Mouse (Mus musculus): ENCODE measurements around the gene Gm20388. TPM values are rescaled to one million over a fixed set of nuclear protein-coding genes. Genes with fewer than 3 reads are reported as not detected.
A peak's percentile ranks its signal among the peaks of the same experiment; 100 is the strongest.

Gm20388 gene
- polyA plus RNA-seq, 1 experiment from 2014 or later, result 5.3 TPM

DNA sequence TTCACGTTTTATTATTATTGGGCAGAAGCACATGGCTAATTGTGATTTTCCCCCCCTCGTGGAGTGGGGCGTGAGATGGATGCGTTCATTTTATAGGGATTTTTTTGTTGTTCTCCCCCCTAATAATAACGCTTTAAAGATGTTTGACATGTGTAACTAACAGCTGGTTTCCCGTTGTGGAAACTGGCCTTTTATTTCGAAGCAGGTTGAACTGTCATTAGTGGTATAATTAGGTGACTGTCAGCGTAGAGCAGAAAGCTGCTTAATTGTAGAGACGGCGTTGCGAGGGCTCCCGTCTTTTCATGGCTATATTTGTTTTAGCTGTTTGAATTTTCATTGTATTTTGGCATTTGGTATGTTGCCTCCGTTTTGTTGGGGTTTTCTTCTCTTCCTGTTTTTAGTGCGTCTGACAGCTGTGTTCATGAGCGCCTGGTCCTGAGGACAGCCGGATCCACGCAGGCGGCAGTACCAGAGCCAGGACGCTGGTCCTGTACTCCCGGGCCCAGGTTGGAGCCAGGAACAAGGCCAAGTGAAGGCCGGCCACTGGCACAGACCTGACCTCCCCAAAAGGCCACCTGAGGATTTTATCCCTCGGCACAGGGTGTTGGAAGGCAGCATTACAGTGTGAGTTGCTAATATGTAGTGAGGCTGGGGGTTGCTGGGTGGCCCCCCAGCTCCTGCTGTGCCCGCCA is 595.1 kb downstream of the Gm20388 start:
- Histone ChIP-seq H3K27me3 (replicated peaks; ENCODE audit: control insufficient read depth, insufficient read depth, low read length) (no peaks in the 10 kb centered on the region), H3K4me2 (no peak overlapping the region), H3K4me3 (ENCODE audit: low read depth, low read length) (no peak overlapping the region), H3K27ac (ENCODE audit: low read depth, low read length) (no peak overlapping the region), H3K4me1 (replicated peaks; ENCODE audit: control insufficient read depth, insufficient read depth, low read length) (peaks cover 91% of the 10 kb centered on the region), H3K36me3 (ENCODE audit: control insufficient read depth, insufficient read depth, low read length) (no peaks in the 10 kb centered on the region), H3K9me3 (ENCODE audit: control insufficient read depth, low read length) (no peaks in the 10 kb centered on the region), H3K9ac (ENCODE audit: low read depth, low read length) (no peak overlapping the region)
- DNase-seq (ENCODE audit: low spot score) (no peak), ATAC-seq (replicated peaks; ENCODE audit: low FRiP score) (no peak)
- WGBS, result 60% methylated on average over 23 of the region's 23 CpGs

DNA sequence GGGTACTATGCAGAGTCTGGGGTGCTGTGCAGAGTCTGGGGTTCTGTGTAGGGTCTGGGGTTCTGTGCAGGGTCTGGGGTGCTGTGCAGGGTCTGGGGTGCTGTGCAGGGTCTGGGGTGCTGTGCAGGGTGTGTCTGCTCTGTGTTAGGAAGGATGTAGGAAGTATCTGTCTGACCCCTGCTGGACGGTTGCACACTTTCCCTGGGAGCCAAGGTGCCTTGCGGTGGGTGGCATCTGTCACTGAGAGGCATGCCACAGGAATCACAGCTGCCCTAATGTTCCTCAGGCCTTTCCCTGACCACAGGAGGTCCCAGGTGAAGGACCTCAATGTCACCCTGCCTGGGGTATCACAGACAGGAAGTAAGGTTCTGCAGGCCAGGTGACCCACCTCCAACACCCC is 595.9 kb downstream of the Gm20388 start:
- Histone ChIP-seq H3K4me2 (no peak overlapping the region), H3K27me3 (replicated peaks; ENCODE audit: control insufficient read depth, insufficient read depth, low read length) (no peaks in the 10 kb centered on the region), H3K4me1 (replicated peaks; ENCODE audit: control insufficient read depth, insufficient read depth, low read length) (peaks cover 91% of the 10 kb centered on the region), H3K9me3 (ENCODE audit: control insufficient read depth, low read length) (no peaks in the 10 kb centered on the region), H3K9ac (ENCODE audit: low read depth, low read length) (no peak overlapping the region), H3K4me3 (ENCODE audit: low read depth, low read length) (no peak overlapping the region), H3K36me3 (ENCODE audit: control insufficient read depth, insufficient read depth, low read length) (no peaks in the 10 kb centered on the region), H3K27ac (ENCODE audit: low read depth, low read length) (no peak overlapping the region)
- ATAC-seq (replicated peaks; ENCODE audit: low FRiP score) (no peak), DNase-seq (ENCODE audit: low spot score) (no peak)
- 62% methylated on average over 2 of the region's 2 CpGs for WGBS

DNA sequence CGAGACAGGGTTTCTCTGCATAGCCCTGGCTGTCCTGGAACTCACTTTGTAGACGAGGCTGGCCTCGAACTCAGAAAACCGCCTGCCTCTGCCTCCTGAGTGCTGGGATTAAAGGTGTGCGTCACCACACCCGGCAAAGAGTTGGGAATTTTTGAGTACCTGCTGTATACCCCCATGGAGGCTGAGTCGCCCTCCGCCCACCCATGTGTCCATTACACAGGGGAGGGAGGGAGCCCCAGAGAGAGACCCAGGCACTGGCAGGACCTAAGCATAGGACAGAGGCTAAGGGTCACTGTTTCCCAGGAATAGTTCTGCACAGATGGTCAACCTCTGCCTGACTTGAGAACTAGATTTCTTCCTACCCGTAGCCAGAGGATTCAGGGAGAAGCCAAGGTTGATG is 596.6 kb downstream of the Gm20388 start:
- H3K4me3 ChIP-seq (ENCODE audit: low read depth, low read length), result no peak overlapping the region
- 88% methylated on average over 9 of the region's 9 CpGs for WGBS
- no peak overlapping the region for H3K9ac ChIP-seq (ENCODE audit: low read depth, low read length)
- no peak for ATAC-seq (replicated peaks; ENCODE audit: low FRiP score)
- no peaks in the 10 kb centered on the region for H3K36me3 ChIP-seq (ENCODE audit: control insufficient read depth, insufficient read depth, low read length)
- no peak for DNase-seq (ENCODE audit: low spot score)
- no peaks in the 10 kb centered on the region for H3K9me3 ChIP-seq (ENCODE audit: control insufficient read depth, low read length)
- no peaks in the 10 kb centered on the region for H3K27me3 ChIP-seq (replicated peaks; ENCODE audit: control insufficient read depth, insufficient read depth, low read length)
- H3K4me2 ChIP-seq, result no peak overlapping the region
- H3K27ac ChIP-seq (ENCODE audit: low read depth, low read length), result 0 out of 2 replicates have a peak overlapping the region, but pooled peaks have one; percentile 6
- peaks cover 91% of the 10 kb centered on the region for H3K4me1 ChIP-seq (replicated peaks; ENCODE audit: control insufficient read depth, insufficient read depth, low read length)

DNA sequence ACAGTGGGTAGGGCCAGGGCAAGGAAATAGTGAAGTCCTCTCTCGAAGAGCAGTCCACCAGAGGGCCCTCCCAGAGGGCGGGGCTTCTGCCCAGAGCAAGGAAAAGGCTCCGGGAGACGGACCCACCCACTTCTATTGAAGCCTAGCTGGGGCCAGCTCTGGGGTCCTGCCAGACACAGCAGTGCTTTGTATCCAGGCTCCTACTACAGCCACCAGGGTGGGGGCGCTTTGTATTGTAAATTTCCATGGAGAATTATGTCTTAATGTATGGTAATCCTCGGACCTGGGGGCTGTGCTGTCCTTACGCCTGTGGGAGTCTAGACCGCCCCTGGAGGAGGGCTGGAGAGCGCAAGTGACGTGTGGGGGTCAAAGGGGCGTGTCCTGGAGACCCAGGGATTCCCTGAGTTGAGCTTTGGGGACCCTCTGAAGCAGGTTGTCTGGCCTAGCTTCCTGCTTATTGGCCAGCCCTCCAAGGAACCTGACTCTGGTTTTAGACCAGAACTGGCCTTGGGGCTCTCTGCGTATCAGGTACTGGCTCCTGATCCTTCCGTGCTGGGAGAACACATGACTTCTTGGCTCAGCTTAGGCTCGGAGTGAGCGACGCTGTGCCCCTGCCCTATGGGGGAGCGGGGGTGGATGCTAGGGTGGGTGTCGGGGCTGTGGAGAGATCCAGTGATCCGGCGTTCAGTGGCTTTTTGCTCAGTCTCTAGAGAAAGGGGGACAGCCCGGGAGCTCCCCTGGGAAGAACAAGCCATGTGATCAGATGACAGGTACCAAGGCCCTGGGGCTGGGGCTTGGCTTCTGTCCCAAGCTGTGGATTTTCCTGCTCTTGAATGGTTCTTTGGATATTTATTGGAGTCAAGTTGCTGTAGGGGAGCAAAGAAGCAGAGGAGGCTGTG is 598.7 kb downstream of the Gm20388 start:
- peak overlapping the region; percentile 10 for H3K9ac ChIP-seq (ENCODE audit: low read depth, low read length)
- H3K27ac ChIP-seq (ENCODE audit: low read depth, low read length), result peak overlapping the region; percentile 51; the same call in 1 of the 2 replicates
- no peaks in the 10 kb centered on the region for H3K27me3 ChIP-seq (replicated peaks; ENCODE audit: control insufficient read depth, insufficient read depth, low read length)
- H3K36me3 ChIP-seq (ENCODE audit: control insufficient read depth, insufficient read depth, low read length), result no peaks in the 10 kb centered on the region; the same call in 1 of the 2 replicates
- H3K4me3 ChIP-seq (ENCODE audit: low read depth, low read length), result peak overlapping the region; percentile 11
- H3K4me2 ChIP-seq, result peak overlapping the region; percentile 56
- no peaks in the 10 kb centered on the region for H3K9me3 ChIP-seq (ENCODE audit: control insufficient read depth, low read length)
- ATAC-seq (replicated peaks; ENCODE audit: low FRiP score) (peak; percentile 60), DNase-seq (ENCODE audit: low spot score) (peak; percentile 76)
- H3K4me1 ChIP-seq (replicated peaks; ENCODE audit: control insufficient read depth, insufficient read depth, low read length), result peaks cover 91% of the 10 kb centered on the region
- WGBS, result 11% methylated on average over 21 of the region's 21 CpGs

DNA sequence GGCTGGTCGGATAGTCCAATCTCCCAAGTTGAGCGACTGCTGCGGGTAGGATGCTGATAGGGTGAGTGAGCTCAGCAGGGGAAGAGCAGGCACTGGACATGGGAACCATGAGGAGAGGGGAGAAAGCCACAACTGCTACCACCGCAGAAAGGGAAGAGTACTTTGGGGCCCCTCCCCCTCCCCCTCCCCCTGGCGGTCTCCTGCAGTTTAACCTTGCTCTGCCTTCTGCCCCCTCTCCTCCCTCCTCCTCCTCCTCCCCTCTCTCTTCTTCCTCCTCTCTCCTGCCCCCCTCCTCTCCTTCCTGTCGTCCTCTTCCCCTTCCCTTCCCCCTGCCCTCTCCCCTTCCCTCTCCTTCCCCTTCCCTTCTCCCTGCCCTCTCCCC is 599.4 kb downstream of the Gm20388 start:
- ATAC-seq (replicated peaks; ENCODE audit: low FRiP score) (no peak; the same call in 1 of the 2 replicates), DNase-seq (ENCODE audit: low spot score) (no peak)
- Histone ChIP-seq H3K4me3 (ENCODE audit: low read depth, low read length) (no peak overlapping the region), H3K4me2 (peak overlapping the region; percentile 56), H3K36me3 (ENCODE audit: control insufficient read depth, insufficient read depth, low read length) (no peaks in the 10 kb centered on the region; the same call in 1 of the 2 replicates), H3K4me1 (replicated peaks; ENCODE audit: control insufficient read depth, insufficient read depth, low read length) (peaks cover 87% of the 10 kb centered on the region), H3K27ac (ENCODE audit: low read depth, low read length) (peak overlapping the region; percentile 51; the same call in 1 of the 2 replicates), H3K27me3 (replicated peaks; ENCODE audit: control insufficient read depth, insufficient read depth, low read length) (no peaks in the 10 kb centered on the region), H3K9me3 (ENCODE audit: control insufficient read depth, low read length) (no peaks in the 10 kb centered on the region), H3K9ac (ENCODE audit: low read depth, low read length) (peak overlapping the region; percentile 10)
- 2% methylated on average over 5 of the region's 6 CpGs for WGBS

DNA sequence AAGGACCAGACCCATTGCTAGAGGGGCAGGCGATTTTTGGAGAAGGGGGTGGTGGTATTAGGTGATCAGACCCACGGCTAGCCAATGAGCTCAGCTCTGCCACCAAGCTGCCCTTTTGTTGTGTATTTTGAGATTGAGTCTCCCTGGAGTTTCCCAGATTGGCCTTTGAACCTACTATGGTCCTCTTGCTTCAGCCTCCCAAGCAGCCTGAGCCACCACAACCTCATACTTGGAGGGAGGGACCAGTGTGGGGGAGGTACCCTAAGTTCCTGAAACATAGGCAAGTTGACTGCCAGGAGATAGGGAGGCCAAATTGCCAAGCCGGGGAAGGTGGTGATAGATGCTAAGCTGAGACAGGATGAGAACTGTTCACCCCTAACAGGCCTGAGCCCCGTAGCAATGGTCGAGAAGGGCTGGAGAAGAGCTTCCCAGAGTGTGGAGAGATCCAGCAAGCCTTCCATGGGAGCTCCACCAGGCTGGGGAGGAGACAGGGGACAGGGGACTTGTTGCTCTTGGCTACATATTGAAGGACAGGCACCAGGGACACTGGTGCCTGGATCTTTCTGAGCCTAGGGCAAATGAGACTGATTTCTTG is 600.3 kb downstream of the Gm20388 start:
- Histone ChIP-seq H3K36me3 (ENCODE audit: control insufficient read depth, insufficient read depth, low read length) (no peaks in the 10 kb centered on the region; the same call in 1 of the 2 replicates), H3K9ac (ENCODE audit: low read depth, low read length) (no peak overlapping the region)

DNA sequence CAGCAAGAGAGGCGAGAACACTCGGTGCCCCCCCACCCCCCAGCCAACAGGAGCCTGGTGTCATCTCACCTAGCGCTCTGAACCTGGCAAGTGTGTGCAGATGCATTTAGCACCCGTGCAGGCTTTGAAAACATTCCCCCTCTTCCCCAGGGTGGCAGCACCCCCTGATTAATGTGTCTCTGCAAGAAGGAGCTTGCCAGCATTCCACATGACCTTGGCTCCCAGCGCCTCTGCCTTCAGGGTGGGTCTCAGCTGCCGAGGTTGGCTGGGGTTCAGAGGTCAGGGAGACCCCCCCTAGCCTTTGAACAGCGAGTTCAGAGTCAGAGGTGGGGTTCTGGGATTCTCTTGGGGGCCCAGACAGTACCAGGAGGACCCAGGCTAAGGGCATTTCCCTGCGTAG is 601.1 kb downstream of the Gm20388 start:
- WGBS, result 55% methylated on average over 8 of the region's 8 CpGs

More for the DNA sequence above, 600.3 kb downstream of the Gm20388 start:
- Histone ChIP-seq H3K27me3 (replicated peaks; ENCODE audit: control insufficient read depth, insufficient read depth, low read length) (no peaks in the 10 kb centered on the region), H3K9me3 (ENCODE audit: control insufficient read depth, low read length) (no peaks in the 10 kb centered on the region), H3K27ac (ENCODE audit: low read depth, low read length) (0 out of 2 replicates have a peak overlapping the region, but pooled peaks have one; percentile 34), H3K4me2 (no peak overlapping the region; the same call in 1 of the 2 replicates), H3K4me1 (replicated peaks; ENCODE audit: control insufficient read depth, insufficient read depth, low read length) (peaks cover 86% of the 10 kb centered on the region), H3K4me3 (ENCODE audit: low read depth, low read length) (no peak overlapping the region)
- no peak for DNase-seq (ENCODE audit: low spot score)
- no peak for ATAC-seq (replicated peaks; ENCODE audit: low FRiP score)
- 28% methylated on average over 5 of the region's 5 CpGs for WGBS

DNA sequence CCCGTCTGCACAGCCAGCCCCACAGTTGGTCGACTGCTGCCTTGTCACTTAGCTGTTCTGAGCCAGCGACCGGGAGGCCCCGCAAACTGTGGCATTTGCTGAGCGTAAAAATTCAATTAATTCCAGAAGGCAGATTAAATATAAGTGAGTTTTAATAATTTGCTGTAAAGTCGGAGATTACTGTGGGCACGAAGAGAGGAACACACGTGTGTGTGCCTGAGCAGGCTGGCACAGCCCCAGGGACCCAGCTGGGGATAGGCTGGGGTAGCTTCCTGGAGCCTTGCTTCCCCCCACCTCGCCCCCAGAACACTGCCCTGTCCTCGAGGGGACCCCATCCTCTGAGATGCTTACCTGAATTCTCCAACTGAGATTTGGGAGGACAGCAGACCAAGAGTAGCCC is 601.7 kb downstream of the Gm20388 start:
- no peak overlapping the region for H3K4me3 ChIP-seq (ENCODE audit: low read depth, low read length)
- DNase-seq (ENCODE audit: low spot score) (no peak), ATAC-seq (replicated peaks; ENCODE audit: low FRiP score) (no peak)
- no peak overlapping the region for H3K4me2 ChIP-seq
- no peak overlapping the region for H3K9ac ChIP-seq (ENCODE audit: low read depth, low read length)
- H3K4me1 ChIP-seq (replicated peaks; ENCODE audit: control insufficient read depth, insufficient read depth, low read length), result peaks cover 88% of the 10 kb centered on the region
- 65% methylated on average over 11 of the region's 11 CpGs for WGBS
- no peaks in the 10 kb centered on the region; the same call in 1 of the 2 replicates for H3K36me3 ChIP-seq (ENCODE audit: control insufficient read depth, insufficient read depth, low read length)
- H3K9me3 ChIP-seq (ENCODE audit: control insufficient read depth, low read length), result no peaks in the 10 kb centered on the region
- no peaks in the 10 kb centered on the region for H3K27me3 ChIP-seq (replicated peaks; ENCODE audit: control insufficient read depth, insufficient read depth, low read length)
- H3K27ac ChIP-seq (ENCODE audit: low read depth, low read length), result no peak overlapping the region

More for the DNA sequence above, 601.1 kb downstream of the Gm20388 start:
- no peak overlapping the region for H3K27ac ChIP-seq (ENCODE audit: low read depth, low read length)
- H3K36me3 ChIP-seq (ENCODE audit: control insufficient read depth, insufficient read depth, low read length), result no peaks in the 10 kb centered on the region; the same call in 1 of the 2 replicates
- H3K27me3 ChIP-seq (replicated peaks; ENCODE audit: control insufficient read depth, insufficient read depth, low read length), result no peaks in the 10 kb centered on the region
- no peak overlapping the region for H3K4me3 ChIP-seq (ENCODE audit: low read depth, low read length)
- H3K9ac ChIP-seq (ENCODE audit: low read depth, low read length), result no peak overlapping the region
- no peaks in the 10 kb centered on the region for H3K9me3 ChIP-seq (ENCODE audit: control insufficient read depth, low read length)
- peaks cover 87% of the 10 kb centered on the region for H3K4me1 ChIP-seq (replicated peaks; ENCODE audit: control insufficient read depth, insufficient read depth, low read length)
- DNase-seq (ENCODE audit: low spot score) (no peak), ATAC-seq (replicated peaks; ENCODE audit: low FRiP score) (no peak)
- H3K4me2 ChIP-seq, result no peak overlapping the region
